Mouse (Mus musculus): ENCODE results near the gene Etnppl. TPM values are rescaled to one million over a fixed set of nuclear protein-coding genes. Genes with fewer than 3 reads are reported as not detected.

The Etnppl gene
- total RNA-seq, 2 experiments from 2014 or later: 3.2 to 7.6 TPM

GRCm38 (mm10) chr3:130677671-130678460 is 60.6 kb downstream of the Etnppl start:
- no peak for DNase-seq

GRCm38 (mm10) chr3:130681226-130681625 is 64.0 kb downstream of the Etnppl start:
- DNase-seq: no peak

DNA sequence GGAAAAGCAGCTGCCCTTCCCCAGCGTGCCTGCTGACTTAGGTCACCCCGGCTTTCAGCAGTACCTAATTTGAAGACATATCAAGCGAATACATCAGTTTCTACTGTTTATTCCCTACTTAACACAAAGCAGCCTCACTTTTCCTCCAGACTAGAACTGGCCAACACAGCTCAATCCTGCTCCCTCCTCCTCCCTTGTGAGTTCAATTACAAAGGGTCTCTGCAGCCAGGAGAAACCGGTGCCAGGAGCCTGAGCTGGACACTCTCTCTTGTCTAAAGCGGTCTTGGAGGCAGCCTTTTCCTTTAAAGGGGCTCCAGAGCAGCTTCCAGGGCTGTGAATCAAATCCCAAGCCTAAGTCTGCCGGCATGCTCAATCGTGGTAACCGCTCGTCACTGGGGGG is 64.9 kb downstream of the Etnppl start:
- DNase-seq: no peak

DNA sequence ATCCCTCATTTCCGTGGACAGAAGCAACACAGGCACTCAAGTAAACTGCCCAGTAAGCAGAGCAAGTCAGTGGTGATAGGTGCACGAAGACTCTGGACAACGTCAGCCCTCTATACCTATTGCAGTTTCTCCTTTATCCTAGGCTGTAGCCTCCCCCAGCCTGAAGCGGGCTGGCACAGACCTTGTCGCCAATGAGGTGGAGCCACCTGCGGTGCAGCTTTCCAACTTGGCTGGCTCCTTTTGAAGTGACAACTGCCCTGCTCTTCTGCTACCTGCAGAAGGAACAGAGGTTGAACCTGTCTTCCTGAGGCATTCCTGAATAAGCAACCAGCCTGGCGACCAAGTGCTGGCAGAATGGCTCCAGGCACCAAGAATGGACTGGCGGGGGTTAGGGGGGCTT is 66.6 kb downstream of the Etnppl start:
- DNase-seq: no peak

- no peak for DNase-seq
Observed at GRCm38 (mm10) chr3:130684276-130685013, 67.2 kb downstream of the Etnppl start.

GRCm38 (mm10) chr3:130685014-130685366 is 67.7 kb downstream of the Etnppl start:
- no peak for DNase-seq

GRCm38 (mm10) chr3:130687051-130687450 is 69.8 kb downstream of the Etnppl start:
- DNase-seq: no peak

Other genes with a start within 250 kb of the Etnppl start
- gene Ostc, start 92.0 kb downstream of the Etnppl start, total RNA-seq (2021): 100 to 1,000 TPM in 1 of 2 experiments, 10 to 100 TPM in 1; 88.9 to 114 TPM
- gene Rpl34, start 113.0 kb downstream of the Etnppl start, total RNA-seq (2021): 100 to 1,000 TPM; 787 to 809 TPM

Data from adrenal gland, postnatal 10 days (tissue).